In genomic region chr7:145264202-145264601, GRCm38 (mm10) we compare ENCODE assay signal across 27 mouse cellular contexts. TPM values are rescaled to one million over a fixed set of nuclear protein-coding genes. Genes with fewer than 3 reads are reported as not detected.
A peak's percentile ranks its signal among the peaks of the same experiment; 100 is the strongest.
DNase-seq lines count a peak whose midpoint lies in the region; ATAC-seq and TF ChIP-seq lines count a peak whose summit lies in the region.
"Had no signal": no experiment of that assay in that cellular context is flagged by ENCODE, and none has a peak within 500 bp of the region (broad histone marks: within the 10 kb centered on the region; RNA-seq: fewer than 3 reads in every experiment).

No protein-coding gene starts in this region.

- TF ChIP-seq CTCF in lung, postnatal 0 days (IDR thresholded peaks at IDR 0.05), result no peak

- no peak overlapping the region for H3K9ac ChIP-seq in heart, embryonic 15.5 days
- no peak overlapping the region for H3K9ac ChIP-seq in lung, postnatal 0 days (replicated peaks; ENCODE audit: low read depth)
- H3K9ac ChIP-seq: embryonic facial prominence, embryonic 12.5 days; forebrain, embryonic 12.5 days; hindbrain, embryonic 14.5 days; intestine, embryonic 15.5 days had no signal

- intact Hi-C loops in heart, postnatal 25 days (cut with DNase I), result no loop called here

- H3K27me3 ChIP-seq in heart, embryonic 15.5 days, result no peaks in the 10 kb centered on the region
- H3K27me3 ChIP-seq in lung, postnatal 0 days (replicated peaks; ENCODE audit: insufficient read depth, low read length), result no peaks in the 10 kb centered on the region
- H3K27me3 ChIP-seq: CH12.LX; embryonic facial prominence, embryonic 12.5 days; forebrain, embryonic 12.5 days; intestine, embryonic 15.5 days; Patski had no signal

- WGBS in heart, embryonic 15.5 days, result 55% methylated on average over 9 of the region's 9 CpGs
- WGBS in lung, postnatal 0 days, result 56% methylated on average over 9 of the region's 9 CpGs

- peaks cover 20% of the 10 kb centered on the region; the same call in 1 of the 2 replicates for H3K36me3 ChIP-seq in heart, embryonic 15.5 days
- H3K36me3 ChIP-seq in lung, postnatal 0 days (ENCODE audit: insufficient read depth, low read length), result peaks cover 29% of the 10 kb centered on the region

- no peak for ATAC-seq in heart, embryonic 15.5 days (replicated peaks; ENCODE audit: insufficient number of reproducible peaks, insufficient read depth, low FRiP score, low read depth)
- ATAC-seq in lung, postnatal 0 days, result 0 out of 2 replicates have a peak, but pooled peaks have one; percentile 12
- ATAC-seq in megakaryocyte progenitor cell, adult 5-6 weeks (replicated peaks; ENCODE audit: poor library complexity), result peak; percentile 48
- ATAC-seq: activated CD4-positive, CD25-positive, alpha-beta regulatory T cell, adult 4 months; forebrain, embryonic 16.5 days; intestine, embryonic 15.5 days; Patski had no signal

- H3K4me3 ChIP-seq in heart, embryonic 15.5 days, result no peak overlapping the region
- no peak overlapping the region for H3K4me3 ChIP-seq in lung, postnatal 0 days (ENCODE audit: low read depth, low read length)
- H3K4me3 ChIP-seq: embryonic facial prominence, embryonic 12.5 days; forebrain, embryonic 12.5 days; hindbrain, embryonic 10.5 days; intestine, embryonic 15.5 days had no signal

- peaks cover 8% of the 10 kb centered on the region for H3K4me1 ChIP-seq in heart, embryonic 15.5 days (replicated peaks)
- H3K4me1 ChIP-seq in lung, postnatal 0 days (ENCODE audit: insufficient read depth, low read depth, low read length), result no peaks in the 10 kb centered on the region
- H3K4me1 ChIP-seq: embryonic facial prominence, embryonic 12.5 days; forebrain, embryonic 12.5 days; hindbrain, embryonic 10.5 days had no signal

- H3K4me2 ChIP-seq in heart, embryonic 15.5 days, result no peak overlapping the region
- H3K4me2 ChIP-seq in lung, postnatal 0 days (replicated peaks; ENCODE audit: low read depth, low read length), result no peak overlapping the region
- H3K4me2 ChIP-seq: embryonic facial prominence, embryonic 12.5 days; forebrain, embryonic 12.5 days; hindbrain, embryonic 14.5 days; intestine, embryonic 15.5 days had no signal

- DNase-seq in heart, postnatal 25 days (ENCODE audit: low spot score), result no peak
- DNase-seq in lung, postnatal 0 days (ENCODE audit: low spot score), result no peak
- no peak for DNase-seq in lung, adult 18-20 months
- no peak for DNase-seq in thymus, postnatal 25 days
- DNase-seq: adrenal gland, postnatal 14 days; cerebellum, adult 2 months; cerebellum, postnatal 14 days; embryo, embryonic 11 days; gastrocnemius, postnatal 14 days had no signal

- peak overlapping the region; percentile 33; the same call in 1 of the 2 replicates for H3K27ac ChIP-seq in heart, embryonic 15.5 days
- H3K27ac ChIP-seq in lung, postnatal 0 days (ENCODE audit: low read length), result no peak overlapping the region
- H3K27ac ChIP-seq: embryonic facial prominence, embryonic 12.5 days; forebrain, embryonic 12.5 days; hindbrain, embryonic 10.5 days; hindbrain, embryonic 14.5 days; intestine, embryonic 15.5 days had no signal

- TF ChIP-seq EP300 in lung, postnatal 0 days (IDR thresholded peaks at IDR 0.05), result no peak

- H3K9me3 ChIP-seq in heart, embryonic 15.5 days (replicated peaks), result no peaks in the 10 kb centered on the region
- no peaks in the 10 kb centered on the region for H3K9me3 ChIP-seq in lung, postnatal 0 days (ENCODE audit: low read length)
- H3K9me3 ChIP-seq: embryonic facial prominence, embryonic 12.5 days; forebrain, embryonic 12.5 days; hindbrain, embryonic 10.5 days; intestine, embryonic 15.5 days had no signal

RNA-seq across cellular contexts. Expression of gene Tpcn2, which starts 19.6 kb away (rescaled TPM):
- 4.6 and 7.4 TPM in 2 replicates for polyA plus RNA-seq in heart, embryonic 15.5 days (2015; fragmentation: Nextera tagmentation; extraction: Ambion mirVana)
- total RNA-seq in heart, postnatal 25 days (2021), result 1 to 10 TPM; 3.0 to 4.2 TPM
- polyA plus RNA-seq in lung, postnatal 0 days (2015; fragmentation: Nextera tagmentation; extraction: Ambion mirVana), result 17.3 and 22.7 TPM in 2 replicates
- total RNA-seq in megakaryocyte progenitor cell, adult 5-6 weeks (2015), result 4.7 and 5.7 TPM in 2 replicates
- 3.5 and 3.7 TPM in 2 replicates for total RNA-seq in megakaryocyte progenitor cell, adult 5-6 weeks (2017)

RNA-seq across cellular contexts. Expression of gene Mrgprf, which starts 36.4 kb away (rescaled TPM):
- 1.4 and 1.7 TPM in 2 replicates for polyA plus RNA-seq in heart, embryonic 15.5 days (2015; fragmentation: Nextera tagmentation; extraction: Ambion mirVana)
- total RNA-seq in heart, postnatal 25 days (2021), result 1 to 10 TPM; 4.3 to 5.5 TPM
- 2.6 and 3.4 TPM in 2 replicates for polyA plus RNA-seq in lung, postnatal 0 days (2015; fragmentation: Nextera tagmentation; extraction: Ambion mirVana)
- total RNA-seq in megakaryocyte progenitor cell, adult 5-6 weeks (2015), result not detected in 2 replicates
- not detected in 2 replicates for total RNA-seq in megakaryocyte progenitor cell, adult 5-6 weeks (2017)
- total RNA-seq: CH12.LX; common myeloid progenitor, adult 5-6 weeks had no signal
- polyA plus RNA-seq: activated CD4-positive, CD25-positive, alpha-beta regulatory T cell, adult 4 months had no signal

RNA-seq across cellular contexts. Expression of gene Mrgprd, which starts 50.4 kb away (rescaled TPM):
- polyA plus RNA-seq in heart, embryonic 15.5 days (2015; fragmentation: Nextera tagmentation; extraction: Ambion mirVana), result not detected in 2 replicates
- not detected for total RNA-seq in heart, postnatal 25 days (2021)
- not detected in 2 replicates for polyA plus RNA-seq in lung, postnatal 0 days (2015; fragmentation: Nextera tagmentation; extraction: Ambion mirVana)
- total RNA-seq in megakaryocyte progenitor cell, adult 5-6 weeks (2015), result not detected in 2 replicates
- total RNA-seq in megakaryocyte progenitor cell, adult 5-6 weeks (2017), result not detected in 2 replicates
- total RNA-seq: adrenal gland, adult 18-20 months; adrenal gland, postnatal 14 days; CH12.LX; common myeloid progenitor, adult 5-6 weeks; gastrocnemius, adult 18-20 months; gastrocnemius, postnatal 14 days; heart, adult 8-10 months; heart, postnatal 10 days had no signal
- polyA plus RNA-seq: activated CD4-positive, CD25-positive, alpha-beta regulatory T cell, adult 4 months; cerebellum, adult 2 months; embryonic facial prominence, embryonic 12.5 days; forebrain, embryonic 12.5 days; forebrain, embryonic 16.5 days; frontal cortex, adult 2 months; gonadal fat pad, adult 2 months; hindbrain, embryonic 10.5 days; hindbrain, embryonic 14.5 days; intestine, embryonic 15.5 days; Patski had no signal

RNA-seq across cellular contexts. Expression of gene 1810010D01Rik, which starts 56.3 kb away (rescaled TPM):
- 0.44 TPM in 1 of 2 replicates, not detected in the other for polyA plus RNA-seq in heart, embryonic 15.5 days (2015; fragmentation: Nextera tagmentation; extraction: Ambion mirVana)
- total RNA-seq in heart, postnatal 25 days (2021), result not detected
- polyA plus RNA-seq in lung, postnatal 0 days (2015; fragmentation: Nextera tagmentation; extraction: Ambion mirVana), result 0.73 and 0.94 TPM in 2 replicates
- total RNA-seq in megakaryocyte progenitor cell, adult 5-6 weeks (2015), result not detected in 2 replicates
- not detected in 2 replicates for total RNA-seq in megakaryocyte progenitor cell, adult 5-6 weeks (2017)
- total RNA-seq: adrenal gland, adult 18-20 months; adrenal gland, postnatal 14 days; CH12.LX; common myeloid progenitor, adult 5-6 weeks; gastrocnemius, adult 18-20 months; heart, postnatal 10 days had no signal
- polyA plus RNA-seq: activated CD4-positive, CD25-positive, alpha-beta regulatory T cell, adult 4 months; embryonic facial prominence, embryonic 12.5 days; forebrain, embryonic 16.5 days; hindbrain, embryonic 14.5 days; Patski had no signal

Comparison
In these comparisons a context has a peak if more than half of its experiments do, and no peak if none do; other contexts are left out.
1. RNA of gene Mrgprf, which starts 36.4 kb away (total RNA-seq): 4.3 to 5.5 TPM in heart, postnatal 25 days; not detected in megakaryocyte progenitor cell, adult 5-6 weeks; every median in the first group is over 4 times any median in the second.